Mouse (Mus musculus) MEL (cell line): ENCODE results near the gene Samm50. TPM values are rescaled to one million over a fixed set of nuclear protein-coding genes. Genes with fewer than 3 reads are reported as not detected.

Source experiments
- DNase-seq: peaks from one replicate; pipeline ENCODE4 v3.0.0; 2011; ENCODE audit warnings: low read depth, low spot score
- H3K27ac ChIP-seq: 2 replicates; pipeline ENCODE4 v1.5.1; 2012; ENCODE audit warnings: low read depth, mild to moderate bottlenecking, control low read depth, low read length, moderate library complexity; ENCODE audit not compliant: control insufficient read depth
- H3K27me3 ChIP-seq, 2 experiments: fragments of 150-350 bp in 1 of 2; sonication (generic) in 1 of 2; 2 replicates each; pipeline ENCODE4 v1.6.1; 2012; ENCODE audit warnings: low read length in 2 of 2, mild to moderate bottlenecking in 2 of 2, improper control_type of control experiment in 1 of 2, moderate library complexity in 1 of 2; ENCODE audit not compliant: insufficient read depth in 2 of 2, control insufficient read depth in 1 of 2
- H3K36me3 ChIP-seq, 2 experiments: 2 replicates each; pipeline ENCODE4 v1.6.1; 2012 to 2014; ENCODE audit warnings: low read length in 2 of 2, improper control_type of control experiment in 1 of 2, inconsistent platforms in 1 of 2, mild to moderate bottlenecking in 1 of 2; ENCODE audit not compliant: insufficient read depth in 2 of 2, control insufficient read depth in 1 of 2
- H3K4me1 ChIP-seq, 2 experiments: fragments of 150-350 bp in 1 of 2; sonication (generic) in 1 of 2; 2 replicates each; pipeline ENCODE4 v1.6.1; 2012; ENCODE audit warnings: low read length in 2 of 2, improper control_type of control experiment in 1 of 2, mild to moderate bottlenecking in 1 of 2; ENCODE audit not compliant: insufficient read depth in 2 of 2, control insufficient read depth in 1 of 2
- H3K4me3 ChIP-seq, 2 experiments: fragments of 150-350 bp in 1 of 2; sonication (generic) in 1 of 2; 2 replicates each; pipeline ENCODE4 v1.5.1; 2012; ENCODE audit warnings: low read depth in 2 of 2, low read length in 2 of 2, mild to moderate bottlenecking in 2 of 2, moderate library complexity in 2 of 2, control low read depth in 1 of 2, improper control_type of control experiment in 1 of 2; ENCODE audit not compliant: control insufficient read depth in 1 of 2, insufficient read depth in 1 of 2
- H3K79me2 ChIP-seq: 2 replicates; pipeline ENCODE4 v1.6.1; 2012; ENCODE audit warnings: mild to moderate bottlenecking, low read length, moderate library complexity; ENCODE audit not compliant: control insufficient read depth, poor library complexity, insufficient read depth
- H3K9ac ChIP-seq: 2 replicates; pipeline ENCODE4 v1.6.1; 2012; ENCODE audit warnings: low read depth, mild to moderate bottlenecking, control low read depth, low read length, moderate library complexity; ENCODE audit not compliant: control insufficient read depth, poor library complexity, severe bottlenecking
- H3K9me3 ChIP-seq: fragments of 150-350 bp; sonication (generic); replicated peaks from 2 replicates; pipeline ENCODE4 v1.6.1; 2012; ENCODE audit warnings: mild to moderate bottlenecking, low read length, improper control_type of control experiment, moderate library complexity; ENCODE audit not compliant: insufficient read depth
- E2F4 ChIP-seq: IDR thresholded peaks from 2 replicates; pipeline ENCODE4 v1.6.1; 2011; ENCODE audit warnings: low read depth, low read length, improper control_type of control experiment, borderline replicate concordance
- GABPA ChIP-seq: IDR thresholded peaks from 2 replicates; pipeline ENCODE4 v1.6.1; 2012; ENCODE audit warnings: low read depth, mild to moderate bottlenecking, inconsistent platforms, low read length, improper control_type of control experiment, moderate library complexity
- GATA1 ChIP-seq: IDR thresholded peaks from 2 replicates; pipeline ENCODE4 v1.6.1; 2011; ENCODE audit warnings: low read depth, low read length, improper control_type of control experiment
- JUND ChIP-seq: IDR thresholded peaks from 2 replicates; pipeline ENCODE4 v1.6.1; 2011; ENCODE audit warnings: low read depth, mild to moderate bottlenecking, improper control_type of control experiment, low read length
- KAT2A ChIP-seq: conservative IDR thresholded peaks from 2 replicates; pipeline ENCODE4 v1.6.1; 2012; ENCODE audit warnings: low read depth, low read length, improper control_type of control experiment, inconsistent platforms
- MAX ChIP-seq: IDR thresholded peaks from 2 replicates; pipeline ENCODE4 v1.6.1; 2011; ENCODE audit warnings: low read length, improper control_type of control experiment
- MXI1 ChIP-seq: IDR thresholded peaks from 2 replicates; pipeline ENCODE4 v1.6.1; 2011; ENCODE audit warnings: mild to moderate bottlenecking, low read depth, low read length, improper control_type of control experiment
- MYB ChIP-seq: IDR thresholded peaks from 2 replicates; pipeline ENCODE4 v1.6.1; 2011; ENCODE audit warnings: mild to moderate bottlenecking, low read depth, low read length, improper control_type of control experiment
- NELFE ChIP-seq: IDR thresholded peaks from 2 replicates; pipeline ENCODE4 v1.6.1; 2011; ENCODE audit warnings: low read depth, low read length, improper control_type of control experiment
- NRF1 ChIP-seq: IDR thresholded peaks from 2 replicates; pipeline ENCODE4 v1.6.1; 2014; ENCODE audit warnings: low read depth, mild to moderate bottlenecking, inconsistent platforms, low read length, improper control_type of control experiment, moderate library complexity; ENCODE audit not compliant: poor library complexity, insufficient read depth, severe bottlenecking
- POLR2AphosphoS5 ChIP-seq: IDR thresholded peaks from 2 replicates; pipeline ENCODE4 v1.6.1; 2012; ENCODE audit warnings: low read depth, borderline replicate concordance, mild to moderate bottlenecking, inconsistent platforms, low read length, moderate library complexity, mixed read lengths
- SIN3A ChIP-seq: IDR thresholded peaks from 2 replicates; pipeline ENCODE4 v1.6.1; 2012; ENCODE audit warnings: low read length, improper control_type of control experiment, inconsistent platforms
- TAL1 ChIP-seq: IDR thresholded peaks from 2 replicates; pipeline ENCODE4 v1.6.1; 2012; ENCODE audit warnings: mild to moderate bottlenecking, inconsistent platforms, low read length, moderate library complexity, mixed read lengths
- TCF12 ChIP-seq: IDR thresholded peaks from 2 replicates; pipeline ENCODE4 v1.6.1; 2014; ENCODE audit warnings: low read depth, mild to moderate bottlenecking, inconsistent platforms, low read length, improper control_type of control experiment, moderate library complexity
- UBTF ChIP-seq: IDR thresholded peaks from 2 replicates; pipeline ENCODE4 v1.6.1; 2012; ENCODE audit warnings: low read depth, mild to moderate bottlenecking, inconsistent platforms, low read length, improper control_type of control experiment, moderate library complexity, borderline replicate concordance; ENCODE audit not compliant: insufficient read depth
- ZKSCAN1 ChIP-seq: IDR thresholded peaks from 2 replicates; pipeline ENCODE4 v1.6.1; 2012; ENCODE audit warnings: low read depth, mild to moderate bottlenecking, inconsistent platforms, low read length, improper control_type of control experiment, moderate library complexity
- ZNF384 ChIP-seq: IDR thresholded peaks from 2 replicates; pipeline ENCODE4 v1.6.1; 2012; ENCODE audit warnings: low read depth, mild to moderate bottlenecking, inconsistent platforms, low read length, improper control_type of control experiment
- polyA plus RNA-seq, 2 experiments: library from polyadenylated mRNA; stranded (reverse) in 1 of 2; unstranded in 1 of 2; fragments of >175 nt in 1 of 2; fragments of >200 nt in 1 of 2; gene quantifications; 2 replicates each; pipeline versions ENCODE4 v1.2.1 to v1.2.4; 2012; ENCODE audit warnings: low replicate concordance in 2 of 2, low read depth in 1 of 2; ENCODE audit not compliant: insufficient read length in 2 of 2, insufficient read depth in 1 of 2, missing spikeins in 1 of 2
- total RNA-seq: library from RNA; depleted of rRNA; stranded (reverse); fragments of 300-350 nt; gene quantifications from 2 replicates; pipeline ENCODE4 v1.2.3, GENCODE M21; 2012

The Samm50 gene
- total and polyA plus RNA-seq, 3 experiments, result 62.4 to 190 TPM; not detected in 1

DNA sequence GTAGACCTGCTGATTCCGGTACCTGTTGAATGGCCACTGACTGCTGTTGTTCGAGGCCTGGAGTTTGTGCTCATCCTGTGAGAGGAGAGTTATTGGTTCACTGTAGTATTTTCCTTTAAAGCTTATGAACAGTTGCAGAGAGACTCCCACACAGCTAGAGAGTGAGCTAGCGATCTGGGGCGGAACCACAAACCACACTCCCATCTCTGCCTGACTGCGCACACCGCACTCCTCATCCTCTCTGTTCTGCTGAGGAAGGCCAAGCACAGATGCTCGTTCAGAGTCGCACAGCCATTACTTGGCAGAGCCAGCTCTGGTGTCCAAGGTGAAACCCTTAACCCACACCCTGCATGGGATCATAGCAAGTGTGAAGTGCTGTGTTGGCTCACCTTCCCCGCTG, 13.3 kb upstream of the Samm50 start (continued):
- TF ChIP-seq MYB (no peak), NELFE (no peak)

DNA sequence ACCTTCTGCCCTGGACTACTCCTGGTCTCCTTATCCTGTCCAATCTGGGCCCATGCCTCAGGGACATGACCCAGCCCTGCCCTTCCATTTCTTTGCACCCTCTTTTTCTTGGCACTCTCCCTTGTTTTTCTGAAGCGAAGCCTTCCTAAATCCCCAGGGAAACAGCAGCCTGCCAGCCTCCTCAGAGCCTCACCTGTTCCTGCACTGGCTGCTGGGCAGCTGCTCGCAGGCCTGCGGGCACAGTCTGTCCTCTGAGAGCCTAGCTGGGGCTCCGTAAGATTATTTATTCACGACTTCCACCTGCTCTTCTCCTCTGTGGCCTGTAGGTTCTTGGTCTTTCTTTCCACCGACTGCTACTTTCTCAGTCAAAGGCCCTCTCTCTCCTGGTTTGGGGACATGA, 10.0 kb upstream of the Samm50 start:
- H3K79me2 ChIP-seq, result no peaks in the 10 kb centered on the region
- DNase-seq, result no peak
- H3K9me3 ChIP-seq, result no peaks in the 10 kb centered on the region
- H3K9ac ChIP-seq, result no peak overlapping the region
- H3K36me3 ChIP-seq, result no peaks in the 10 kb centered on the region
- H3K27ac ChIP-seq, result no peak overlapping the region
- H3K27me3 ChIP-seq, result peaks cover 0 to 3% of the 10 kb centered on the region in 2 experiments; a peak in 1 of 4 replicates
- TF ChIP-seq UBTF (no peak), MAX (no peak), POLR2AphosphoS5 (no peak), SIN3A (no peak), JUND (no peak), ZNF384 (no peak), TCF12 (no peak), GABPA (no peak), MYB (no peak), MXI1 (no peak), TAL1 (no peak), E2F4 (no peak), GATA1 (no peak)
- TF ChIP-seq, all 39 proteins: peak for 0
- Histone ChIP-seq H3K4me1 (peaks cover 0 to 14% of the 10 kb centered on the region in 2 experiments; a peak in 1 of 4 replicates), H3K4me3 (no peak overlapping the region)

GRCm38 (mm10) chr15:84183967-84184366, 8.1 kb upstream of the Samm50 start:
- H3K27ac ChIP-seq, result no peak overlapping the region
- TF ChIP-seq GATA1 (no peak), ZKSCAN1 (no peak), KAT2A (no peak), NRF1 (no peak)

More at GRCm38 (mm10) chr15:84183967-84184366, 8.1 kb upstream of the Samm50 start:
- Histone ChIP-seq H3K79me2 (no peaks in the 10 kb centered on the region), H3K4me3 (no peak overlapping the region), H3K27me3 (peaks cover 0 to 3% of the 10 kb centered on the region in 2 experiments; a peak in 1 of 4 replicates), H3K36me3 (no peaks in the 10 kb centered on the region), H3K9ac (no peak overlapping the region), H3K4me1 (peaks cover 0 to 14% of the 10 kb centered on the region in 2 experiments; a peak in 1 of 4 replicates), H3K9me3 (no peaks in the 10 kb centered on the region)
- peak; percentile 19 for DNase-seq
